Mouse (Mus musculus) lung, postnatal 0 days (tissue): ENCODE measurements at regions not wholly inside any gene's neighbourhood (a gene's known extent, or its start where the extent isn't known, plus 50 kb on each side); places are given as distances from the start of the nearest gene placed in this dataset.
A peak's percentile ranks its signal among the peaks of the same experiment; 100 is the strongest.

ENCODE experiments used
- ATAC-seq: fragments of 200-750 bp; cut with Nextera tagmentation; 2 replicates; pipeline ENCODE4 v1.8.0; 2017; ENCODE audit warnings: moderate library complexity
- DNase-seq: peaks from one replicate; pipeline ENCODE4 v3.0.0-alpha.2; 2016; ENCODE audit warnings: low spot score
- H3K27ac ChIP-seq: fragments of 300-500 bp; sonication (generic); 2 replicates; pipeline ENCODE4 v1.5.1; 2014; ENCODE audit warnings: antibody characterized with exemption, mild to moderate bottlenecking, low read length, mixed read lengths
- H3K27me3 ChIP-seq: fragments of 300-500 bp; sonication (generic); replicated peaks from 2 replicates; pipeline ENCODE4 v1.6.1; 2014; ENCODE audit warnings: low read length, mixed read lengths; ENCODE audit not compliant: insufficient read depth
- H3K36me3 ChIP-seq: fragments of 300-500 bp; sonication (generic); 2 replicates; pipeline ENCODE4 v1.6.1; 2014; ENCODE audit warnings: low read length, mixed read lengths; ENCODE audit not compliant: insufficient read depth
- H3K4me1 ChIP-seq: fragments of 300-500 bp; sonication (generic); 2 replicates; pipeline ENCODE4 v1.6.1; 2014; ENCODE audit warnings: antibody characterized with exemption, low read depth, low read length, mixed read lengths; ENCODE audit not compliant: insufficient read depth
- H3K4me2 ChIP-seq: fragments of 300-500 bp; sonication (generic); replicated peaks from 2 replicates; pipeline ENCODE4 v1.6.1; 2014; ENCODE audit warnings: low read depth, mild to moderate bottlenecking, low read length, moderate library complexity, mixed read lengths
- H3K4me3 ChIP-seq: fragments of 300-500 bp; sonication (generic); 2 replicates; pipeline ENCODE4 v1.5.1; 2014; ENCODE audit warnings: low read depth, low read length
- H3K9ac ChIP-seq: fragments of 300-500 bp; sonication (generic); replicated peaks from 2 replicates; pipeline ENCODE4 v1.6.1; 2014; ENCODE audit warnings: low read depth, mild to moderate bottlenecking
- H3K9me3 ChIP-seq: fragments of 300-500 bp; sonication (generic); 2 replicates; pipeline ENCODE4 v1.6.1; 2016; ENCODE audit warnings: low read length, mixed read lengths
- CTCF ChIP-seq: IDR thresholded peaks from 2 replicates; pipeline ENCODE4 v1.5.1; 2016; ENCODE audit warnings: antibody characterized with exemption, mild to moderate bottlenecking
- EP300 ChIP-seq: IDR thresholded peaks from 2 replicates; pipeline ENCODE4 v1.6.1; 2016; ENCODE audit warnings: antibody characterized with exemption, mild to moderate bottlenecking, control low read depth
- WGBS: fragments of 180-500 bp; shearing (Covaris S2); extraction: QIAGEN DNeasy Blood & Tissue Kit; methylation state at CpG from one replicate; pipeline ENCODE4 v1.1.7; 2014; 5-methylcytosine and 5-hydroxymethylcytosine counted together

- no peaks in the 10 kb centered on the region for H3K9me3 ChIP-seq
- H3K9ac ChIP-seq = no peak overlapping the region
- no peak overlapping the region for H3K4me3 ChIP-seq
- H3K4me1 ChIP-seq = 0 out of 2 replicates have a peak, but pooled peaks cover 3% of the 10 kb centered on the region
- 0 out of 2 replicates have a peak overlapping the region, but pooled peaks have one; percentile 1 for H3K4me2 ChIP-seq
- H3K27ac ChIP-seq = no peak overlapping the region
- no peaks in the 10 kb centered on the region for H3K36me3 ChIP-seq
- TF ChIP-seq CTCF (no peak), EP300 (no peak)
- WGBS = 42% methylated on average over 10 of the region's 12 CpGs
- no peaks in the 10 kb centered on the region for H3K27me3 ChIP-seq
- DNase-seq = peak; percentile 70
- ATAC-seq = peak; percentile 53; the same call in 1 of the 2 replicates
Measured at GRCm38 (mm10) chr10:17212551-17213309, 510.3 kb upstream of the Cited2 start.

GRCm38 (mm10) chr10:17213310-17214064 lies 509.5 kb upstream of the Cited2 start:
- H3K4me2 ChIP-seq = 0 out of 2 replicates have a peak overlapping the region, but pooled peaks have one; percentile 1
- peak; percentile 46 for DNase-seq
- no peak overlapping the region for H3K27ac ChIP-seq
- no peaks in the 10 kb centered on the region for H3K36me3 ChIP-seq
- no peak overlapping the region for H3K4me3 ChIP-seq
- H3K9ac ChIP-seq = no peak overlapping the region
- no peaks in the 10 kb centered on the region for H3K9me3 ChIP-seq
- TF ChIP-seq CTCF = no peak
- TF ChIP-seq EP300 = no peak
- 0 out of 2 replicates have a peak, but pooled peaks cover 3% of the 10 kb centered on the region for H3K4me1 ChIP-seq
- ATAC-seq = peak; percentile 32
- H3K27me3 ChIP-seq = no peaks in the 10 kb centered on the region
- WGBS = 29% methylated on average over 6 of the region's 7 CpGs

- DNase-seq = peak; percentile 42
- no peak overlapping the region for H3K4me2 ChIP-seq
- no peak overlapping the region for H3K27ac ChIP-seq
Measured at GRCm38 (mm10) chr10:17214065-17214440, 509.0 kb upstream of the Cited2 start.

DNA sequence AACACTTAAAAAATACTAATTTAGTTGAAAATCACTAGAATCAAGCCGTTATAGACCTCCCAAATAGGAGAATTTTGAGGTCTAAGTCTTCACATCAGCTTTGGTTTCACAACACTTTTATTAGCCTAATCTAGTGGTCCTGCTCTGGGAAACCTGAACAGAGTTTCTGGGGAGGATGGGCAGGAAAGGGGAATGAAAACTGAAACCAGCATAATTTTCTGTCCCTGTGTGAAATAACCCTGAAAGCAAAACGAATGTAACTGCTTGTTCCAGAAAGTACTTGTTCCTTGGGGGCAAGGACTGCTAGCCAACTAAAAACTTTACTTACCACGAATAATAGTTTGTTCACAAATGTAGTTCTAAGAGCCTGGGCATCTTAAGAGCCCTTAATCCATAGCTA lies 508.0 kb upstream of the Cited2 start:
- Histone ChIP-seq H3K4me2 (no peak overlapping the region), H3K36me3 (no peaks in the 10 kb centered on the region), H3K9me3 (no peaks in the 10 kb centered on the region), H3K27ac (no peak overlapping the region), H3K4me1 (0 out of 2 replicates have a peak, but pooled peaks cover 3% of the 10 kb centered on the region), H3K4me3 (no peak overlapping the region), H3K9ac (no peak overlapping the region), H3K27me3 (no peaks in the 10 kb centered on the region)
- ATAC-seq (no peak), DNase-seq (no peak)
- TF ChIP-seq EP300 (no peak), CTCF (no peak)
- WGBS = 55% methylated on average over 3 of the region's 3 CpGs

More at GRCm38 (mm10) chr10:17214065-17214440, 509.0 kb upstream of the Cited2 start:
- Histone ChIP-seq H3K4me3 (no peak overlapping the region), H3K4me1 (0 out of 2 replicates have a peak, but pooled peaks cover 3% of the 10 kb centered on the region), H3K27me3 (no peaks in the 10 kb centered on the region), H3K9ac (no peak overlapping the region), H3K9me3 (no peaks in the 10 kb centered on the region), H3K36me3 (no peaks in the 10 kb centered on the region)
- TF ChIP-seq EP300 (no peak), CTCF (no peak)
- WGBS = 37% methylated on average over 2 of the region's 2 CpGs
- no peak for ATAC-seq

- H3K4me1 ChIP-seq = no peaks in the 10 kb centered on the region
- no peak overlapping the region for H3K4me2 ChIP-seq
- no peaks in the 10 kb centered on the region for H3K27me3 ChIP-seq
- no peaks in the 10 kb centered on the region for H3K36me3 ChIP-seq
- TF ChIP-seq CTCF = no peak
- no peak for TF ChIP-seq EP300
- H3K9me3 ChIP-seq = no peaks in the 10 kb centered on the region
- no peak overlapping the region for H3K9ac ChIP-seq
- H3K27ac ChIP-seq = no peak overlapping the region
- H3K4me3 ChIP-seq = no peak overlapping the region
- DNase-seq = no peak
- ATAC-seq = no peak
- WGBS = 31% methylated on average over 2 of the region's 2 CpGs
Measured at GRCm38 (mm10) chr10:17221495-17221894, 501.5 kb upstream of the Cited2 start.

DNA sequence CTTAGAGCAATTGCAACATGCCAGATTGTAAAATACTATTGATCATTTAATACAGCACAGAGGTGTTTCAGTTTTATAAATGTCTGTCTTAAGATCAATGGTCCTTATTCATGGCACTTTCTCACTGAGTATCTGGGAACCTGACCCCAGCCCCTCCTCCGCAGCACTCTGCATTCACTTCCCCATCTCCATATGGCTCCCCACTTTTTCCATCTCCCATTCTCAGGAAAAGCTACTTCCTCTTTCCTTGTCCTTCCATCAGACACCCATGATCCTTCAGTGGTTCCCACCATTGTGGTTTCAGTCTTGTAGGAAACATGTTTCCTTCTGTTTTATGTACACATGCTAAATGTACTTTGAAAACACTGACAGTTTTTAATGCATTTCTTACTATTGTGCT lies 497.3 kb upstream of the Cited2 start:
- DNase-seq (no peak), ATAC-seq (no peak)
- Histone ChIP-seq H3K4me2 (no peak overlapping the region), H3K9ac (no peak overlapping the region), H3K36me3 (no peaks in the 10 kb centered on the region), H3K4me3 (no peak overlapping the region), H3K4me1 (no peaks in the 10 kb centered on the region), H3K27me3 (no peaks in the 10 kb centered on the region), H3K27ac (no peak overlapping the region), H3K9me3 (no peaks in the 10 kb centered on the region)
- WGBS = 82% methylated on average over 1 of the region's 1 CpGs
- TF ChIP-seq CTCF (no peak), EP300 (no peak)
